In genomic region chr4:56716801-56717200, GRCm38 (mm10) we compare ENCODE assay signal across 31 mouse cellular contexts. TPM values are rescaled to one million over a fixed set of nuclear protein-coding genes. Genes with fewer than 3 reads are reported as not detected.
DNase-seq lines count a peak whose midpoint lies in the region; ATAC-seq lines count a peak whose summit lies in the region.
"Had no signal": no experiment of that assay in that cellular context is flagged by ENCODE, and none has a peak within 500 bp of the region (broad histone marks: within the 10 kb centered on the region; RNA-seq: fewer than 3 reads in every experiment).

No protein-coding gene starts in this region.

- H3K36me3 ChIP-seq in kidney, embryonic 14.5 days (ENCODE audit: control insufficient read depth, insufficient read depth, low read length) = no peaks in the 10 kb centered on the region
- H3K36me3 ChIP-seq: embryonic facial prominence, embryonic 15.5 days; forebrain, embryonic 10.5 days; forebrain, embryonic 15.5 days; G1E; heart, embryonic 15.5 days; hindbrain, embryonic 10.5 days; intestine, embryonic 15.5 days had no signal

- H3K27me3 ChIP-seq in kidney, embryonic 14.5 days (ENCODE audit: control insufficient read depth, insufficient read depth, low read length) = no peaks in the 10 kb centered on the region
- H3K27me3 ChIP-seq: embryonic facial prominence, embryonic 15.5 days; forebrain, embryonic 15.5 days; heart, embryonic 15.5 days; intestine, embryonic 15.5 days had no signal

- H3K4me3 ChIP-seq in kidney, embryonic 14.5 days (ENCODE audit: low read length) = no peak overlapping the region
- H3K4me3 ChIP-seq: embryonic facial prominence, embryonic 15.5 days; erythroblast, embryonic 14.5 days; forebrain, embryonic 10.5 days; forebrain, embryonic 15.5 days; heart, embryonic 15.5 days; hindbrain, embryonic 10.5 days; intestine, embryonic 15.5 days had no signal

- intact Hi-C loops in left cerebral cortex, postnatal 25 days (cut with DNase I) = no loop called here

- H3K4me1 ChIP-seq in kidney, embryonic 14.5 days (ENCODE audit: control insufficient read depth, insufficient read depth, low read length) = no peaks in the 10 kb centered on the region
- H3K4me1 ChIP-seq: embryonic facial prominence, embryonic 15.5 days; forebrain, embryonic 10.5 days; hindbrain, embryonic 10.5 days; intestine, embryonic 15.5 days had no signal

- no peak overlapping the region for H3K4me2 ChIP-seq in kidney, embryonic 14.5 days (replicated peaks; ENCODE audit: low read depth, low read length)
- H3K4me2 ChIP-seq: embryonic facial prominence, embryonic 15.5 days; forebrain, embryonic 15.5 days; heart, embryonic 11.5 days; heart, embryonic 15.5 days; hindbrain, embryonic 14.5 days; intestine, embryonic 15.5 days had no signal

- no peak overlapping the region for H3K9ac ChIP-seq in kidney, embryonic 14.5 days (ENCODE audit: low read depth, low read length)
- H3K9ac ChIP-seq: embryonic facial prominence, embryonic 15.5 days; forebrain, embryonic 15.5 days; heart, embryonic 15.5 days; hindbrain, embryonic 14.5 days; intestine, embryonic 15.5 days had no signal

- no peak overlapping the region for H3K27ac ChIP-seq in kidney, embryonic 14.5 days (ENCODE audit: low read depth, low read length)
- H3K27ac ChIP-seq: embryonic facial prominence, embryonic 15.5 days; forebrain, embryonic 10.5 days; forebrain, embryonic 15.5 days; heart, embryonic 15.5 days; hindbrain, embryonic 10.5 days; hindbrain, embryonic 14.5 days; intestine, embryonic 15.5 days had no signal

- 64% methylated on average over 5 of the region's 5 CpGs for WGBS in kidney, embryonic 14.5 days

- ATAC-seq in kidney, embryonic 14.5 days (ENCODE audit: low FRiP score, low TSS enrichment) = no peak
- ATAC-seq: CD4-positive, CD25-positive, alpha-beta regulatory T cell, adult 4 months; forebrain, embryonic 15.5 days; intestine, embryonic 15.5 days had no signal

- peak; percentile 26 to 78 for DNase-seq in adrenal gland, adult (ENCODE audit: inconsistent age in 2 of 2, low spot score in 1 of 2)
- no peak for DNase-seq in adrenal gland, postnatal 4 days (ENCODE audit: low spot score in 2 of 2)
- DNase-seq in kidney, adult 9 months = peak; percentile 72
- peak; percentile 47 for DNase-seq in adrenal gland, postnatal 10 days
- DNase-seq in left cerebral cortex, postnatal 25 days (ENCODE audit: low spot score in 2 of 2) = no peak
- DNase-seq in MN1 (ENCODE audit: low spot score) = no peak
- DNase-seq: B cell, adult 2 months; cerebellum, adult 11 months; cerebellum, adult 8-10 months; cerebellum, postnatal 14 days; embryo, embryonic 11 days; gastrocnemius, postnatal 10 days had no signal

- H3K9me3 ChIP-seq in kidney, embryonic 14.5 days (ENCODE audit: control insufficient read depth, low read length) = no peaks in the 10 kb centered on the region
- H3K9me3 ChIP-seq: embryonic facial prominence, embryonic 15.5 days; forebrain, embryonic 10.5 days; forebrain, embryonic 15.5 days; G1E; heart, embryonic 15.5 days; hindbrain, embryonic 10.5 days; intestine, embryonic 15.5 days had no signal

RNA-seq across cellular contexts. Expression of gene Gm26657, which starts 23.1 kb away (rescaled TPM):
- total RNA-seq in adrenal gland, postnatal 4 days (2021) = not detected
- polyA plus RNA-seq in kidney, embryonic 14.5 days (2014; fragmentation: Nextera tagmentation; extraction: Ambion mirVana) = not detected in 2 replicates
- not detected for total RNA-seq in adrenal gland, postnatal 10 days (2021)
- total RNA-seq in left cerebral cortex, postnatal 25 days (2021) = not detected
- total RNA-seq: adrenal gland, adult 18-20 months; common myeloid progenitor, adult 5-6 weeks; G1E; gastrocnemius, postnatal 10 days; gastrocnemius, postnatal 4 days; heart, adult 18-20 months; heart, postnatal 14 days had no signal
- polyA plus RNA-seq: brain, embryonic 14.5 days; CD4-positive, CD25-positive, alpha-beta regulatory T cell, adult 4 months; embryonic facial prominence, embryonic 11.5 days; embryonic facial prominence, embryonic 15.5 days; erythroblast, embryonic 14.5 days; forebrain, embryonic 10.5 days; forebrain, embryonic 15.5 days; G1E; heart, embryonic 11.5 days; heart, embryonic 15.5 days; hindbrain, embryonic 10.5 days; hindbrain, embryonic 14.5 days; intestine, embryonic 15.5 days had no signal

RNA-seq across cellular contexts. Expression of gene Actl7b, which starts 24.4 kb away (rescaled TPM):
- total RNA-seq in adrenal gland, postnatal 4 days (2021) = under 1 TPM in 1 of 2 experiments, not detected in 1; 0.34 TPM
- polyA plus RNA-seq in kidney, embryonic 14.5 days (2014; fragmentation: Nextera tagmentation; extraction: Ambion mirVana) = not detected in 2 replicates
- total RNA-seq in adrenal gland, postnatal 10 days (2021) = not detected
- under 1 TPM in 1 of 2 experiments, not detected in 1; 0.32 TPM for total RNA-seq in left cerebral cortex, postnatal 25 days (2021)
- total RNA-seq: common myeloid progenitor, adult 5-6 weeks; G1E; gastrocnemius, postnatal 10 days; gastrocnemius, postnatal 4 days; heart, adult 18-20 months had no signal
- polyA plus RNA-seq: CD4-positive, CD25-positive, alpha-beta regulatory T cell, adult 4 months; embryonic facial prominence, embryonic 11.5 days; embryonic facial prominence, embryonic 15.5 days; erythroblast, embryonic 14.5 days; forebrain, embryonic 10.5 days; forebrain, embryonic 15.5 days; heart, embryonic 11.5 days; heart, embryonic 15.5 days; hindbrain, embryonic 10.5 days; hindbrain, embryonic 14.5 days; intestine, embryonic 15.5 days had no signal

RNA-seq across cellular contexts. Expression of gene Actl7a, which starts 26.4 kb away (rescaled TPM):
- not detected for total RNA-seq in adrenal gland, postnatal 4 days (2021)
- polyA plus RNA-seq in kidney, embryonic 14.5 days (2014; fragmentation: Nextera tagmentation; extraction: Ambion mirVana) = not detected in 2 replicates
- total RNA-seq in adrenal gland, postnatal 10 days (2021) = not detected
- not detected for total RNA-seq in left cerebral cortex, postnatal 25 days (2021)
- total RNA-seq: adrenal gland, adult 18-20 months; common myeloid progenitor, adult 5-6 weeks; gastrocnemius, postnatal 10 days; gastrocnemius, postnatal 4 days; heart, adult 18-20 months; heart, postnatal 14 days had no signal
- polyA plus RNA-seq: brain, embryonic 14.5 days; CD4-positive, CD25-positive, alpha-beta regulatory T cell, adult 4 months; embryonic facial prominence, embryonic 11.5 days; embryonic facial prominence, embryonic 15.5 days; erythroblast, embryonic 14.5 days; forebrain, embryonic 10.5 days; forebrain, embryonic 15.5 days; G1E; heart, embryonic 15.5 days; hindbrain, embryonic 10.5 days; hindbrain, embryonic 14.5 days; intestine, embryonic 15.5 days had no signal

Comparison
In these comparisons a context has a peak if more than half of its experiments do, and no peak if none do; other contexts are left out.
1. DNase-seq: peak in adrenal gland, adult (2 of 2), kidney, adult 9 months (single experiment) and adrenal gland, postnatal 10 days (single experiment); none in adrenal gland, postnatal 4 days (0 of 2), left cerebral cortex, postnatal 25 days (0 of 2) and MN1 (single experiment).